8 mouse cellular contexts compared by ENCODE assay signal in genomic region chr9:44109360-44110095, GRCm38 (mm10). TPM values are rescaled to one million over a fixed set of nuclear protein-coding genes. Genes with fewer than 3 reads are reported as not detected.
DNase-seq lines count a peak whose midpoint lies in the region; ATAC-seq and TF ChIP-seq lines count a peak whose summit lies in the region.

No protein-coding gene starts in this region.

- peaks cover 39% of the 10 kb centered on the region for H3K4me1 ChIP-seq in hindbrain, postnatal 0 days (ENCODE audit: insufficient read depth, low read length)
- peaks cover 59% of the 10 kb centered on the region for H3K4me1 ChIP-seq in limb, embryonic 10.5 days
- peaks cover 62% of the 10 kb centered on the region for H3K4me1 ChIP-seq in midbrain, embryonic 13.5 days (replicated peaks)

- no peak overlapping the region for H3K4me3 ChIP-seq in hindbrain, postnatal 0 days (ENCODE audit: low read length)
- H3K4me3 ChIP-seq in limb, embryonic 10.5 days: peak overlapping the region; percentile 37
- H3K4me3 ChIP-seq in midbrain, embryonic 13.5 days (replicated peaks): peak overlapping the region; percentile 4; the same call in 1 of the 2 replicates

- TF ChIP-seq CTCF in hindbrain, postnatal 0 days (IDR thresholded peaks at IDR 0.05; ENCODE audit: low read depth): peak; percentile 81

- no peak overlapping the region for H3K27ac ChIP-seq in hindbrain, postnatal 0 days
- H3K27ac ChIP-seq in limb, embryonic 10.5 days: no peak overlapping the region
- no peak overlapping the region; the same call in 1 of the 2 replicates for H3K27ac ChIP-seq in midbrain, embryonic 13.5 days

- peak overlapping the region; percentile 44 for H3K4me2 ChIP-seq in hindbrain, postnatal 0 days (ENCODE audit: low read depth, low read length)
- peak overlapping the region; percentile 22 for H3K4me2 ChIP-seq in midbrain, embryonic 13.5 days (replicated peaks)

- ATAC-seq in hindbrain, postnatal 0 days: no peak
- no peak for ATAC-seq in midbrain, embryonic 13.5 days

- H3K9ac ChIP-seq in hindbrain, postnatal 0 days (replicated peaks; ENCODE audit: low read length): no peak overlapping the region
- peak overlapping the region; percentile 54 for H3K9ac ChIP-seq in midbrain, embryonic 13.5 days (replicated peaks)

- H3K27me3 ChIP-seq in hindbrain, postnatal 0 days (ENCODE audit: insufficient read depth, low read length): no peaks in the 10 kb centered on the region
- H3K27me3 ChIP-seq in limb, embryonic 10.5 days (ENCODE audit: low read depth, poor library complexity, severe bottlenecking): no peaks in the 10 kb centered on the region
- no peaks in the 10 kb centered on the region for H3K27me3 ChIP-seq in midbrain, embryonic 13.5 days

- no peaks in the 10 kb centered on the region for H3K36me3 ChIP-seq in hindbrain, postnatal 0 days (ENCODE audit: insufficient read depth, low read length)
- peaks cover 60% of the 10 kb centered on the region for H3K36me3 ChIP-seq in limb, embryonic 10.5 days
- peaks cover 5% of the 10 kb centered on the region; the same call in 1 of the 2 replicates for H3K36me3 ChIP-seq in midbrain, embryonic 13.5 days

- 34% methylated on average over 9 of the region's 9 CpGs for WGBS in hindbrain, postnatal 0 days
- 28% methylated on average over 9 of the region's 9 CpGs for WGBS in limb, embryonic 10.5 days
- 34% methylated on average over 9 of the region's 9 CpGs for WGBS in midbrain, embryonic 13.5 days

- peak; percentile 88 for DNase-seq in layer of hippocampus, adult 11-12 months (ENCODE audit: low spot score)
- DNase-seq in layer of hippocampus, adult 9-10 months (ENCODE audit: low spot score): no peak
- peak; percentile 80 for DNase-seq in cerebellum, adult 9-11 months
- peak; percentile 83 to 84 for DNase-seq in frontal cortex, postnatal 36 days (ENCODE audit: low spot score in 2 of 2)
- peak; percentile 84 for DNase-seq in hindbrain, postnatal 0 days (ENCODE audit: low spot score)
- peak; percentile 81 for DNase-seq in limb, embryonic 10.5 days (ENCODE audit: low spot score)
- peak; percentile 47 to 59 for DNase-seq in spleen, postnatal 36 days (ENCODE audit: low spot score in 2 of 2)

- H3K9me3 ChIP-seq in hindbrain, postnatal 0 days (ENCODE audit: low read length): no peaks in the 10 kb centered on the region
- no peaks in the 10 kb centered on the region for H3K9me3 ChIP-seq in limb, embryonic 10.5 days (replicated peaks)
- no peaks in the 10 kb centered on the region for H3K9me3 ChIP-seq in midbrain, embryonic 13.5 days

RNA-seq across cellular contexts. Expression of gene C1qtnf5, which starts 2.5 kb away (rescaled TPM):
- total RNA-seq in hindbrain, postnatal 0 days (2014; rRNA removed): 36.7 and 39.5 TPM in 2 replicates
- polyA plus RNA-seq in hindbrain, postnatal 0 days (2015; fragmentation: Nextera tagmentation; extraction: Ambion mirVana): 12.3 and 12.8 TPM in 2 replicates
- polyA plus RNA-seq in limb, embryonic 10.5 days (2016; fragmentation: Nextera tagmentation; extraction: Ambion mirVana): 0.24 TPM in 1 of 2 replicates, not detected in the other
- 1.9 and 2.5 TPM in 2 replicates for polyA plus RNA-seq in midbrain, embryonic 13.5 days (2015; fragmentation: Nextera tagmentation; extraction: Ambion mirVana)

RNA-seq across cellular contexts. Expression of gene Gm49380, which starts 3.8 kb away (rescaled TPM):
- not detected in 2 replicates for total RNA-seq in hindbrain, postnatal 0 days (2014; rRNA removed)
- 0.21 TPM in 1 of 2 replicates, not detected in the other for polyA plus RNA-seq in hindbrain, postnatal 0 days (2015; fragmentation: Nextera tagmentation; extraction: Ambion mirVana)
- 0.10 and 0.35 TPM in 2 replicates for polyA plus RNA-seq in limb, embryonic 10.5 days (2016; fragmentation: Nextera tagmentation; extraction: Ambion mirVana)
- 0.24 and 0.36 TPM in 2 replicates for polyA plus RNA-seq in midbrain, embryonic 13.5 days (2015; fragmentation: Nextera tagmentation; extraction: Ambion mirVana)

RNA-seq across cellular contexts. Expression of gene Rnf26, which starts 3.8 kb away (rescaled TPM):
- 17.5 and 24.3 TPM in 2 replicates for total RNA-seq in hindbrain, postnatal 0 days (2014; rRNA removed)
- 38.0 and 41.1 TPM in 2 replicates for polyA plus RNA-seq in hindbrain, postnatal 0 days (2015; fragmentation: Nextera tagmentation; extraction: Ambion mirVana)
- 88.1 and 97.0 TPM in 2 replicates for polyA plus RNA-seq in limb, embryonic 10.5 days (2016; fragmentation: Nextera tagmentation; extraction: Ambion mirVana)
- polyA plus RNA-seq in midbrain, embryonic 13.5 days (2015; fragmentation: Nextera tagmentation; extraction: Ambion mirVana): 29.9 and 32.7 TPM in 2 replicates

RNA-seq across cellular contexts. Expression of gene Mfrp, which starts 8.0 kb away (rescaled TPM):
- total RNA-seq in hindbrain, postnatal 0 days (2014; rRNA removed): 2.8 and 4.0 TPM in 2 replicates
- polyA plus RNA-seq in hindbrain, postnatal 0 days (2015; fragmentation: Nextera tagmentation; extraction: Ambion mirVana): 0.24 and 0.50 TPM in 2 replicates
- 0.13 and 0.14 TPM in 2 replicates for polyA plus RNA-seq in limb, embryonic 10.5 days (2016; fragmentation: Nextera tagmentation; extraction: Ambion mirVana)
- polyA plus RNA-seq in midbrain, embryonic 13.5 days (2015; fragmentation: Nextera tagmentation; extraction: Ambion mirVana): 0.16 TPM in 1 of 2 replicates, not detected in the other

RNA-seq across cellular contexts. Expression of gene Mcam, which starts 24.7 kb away (rescaled TPM):
- 23.7 and 29.5 TPM in 2 replicates for total RNA-seq in hindbrain, postnatal 0 days (2014; rRNA removed)
- polyA plus RNA-seq in hindbrain, postnatal 0 days (2015; fragmentation: Nextera tagmentation; extraction: Ambion mirVana): 8.0 and 9.0 TPM in 2 replicates
- polyA plus RNA-seq in limb, embryonic 10.5 days (2016; fragmentation: Nextera tagmentation; extraction: Ambion mirVana): 9.8 and 10.1 TPM in 2 replicates
- 11.6 and 13.7 TPM in 2 replicates for polyA plus RNA-seq in midbrain, embryonic 13.5 days (2015; fragmentation: Nextera tagmentation; extraction: Ambion mirVana)
